Mouse (Mus musculus) brain, embryonic 18.5 days (tissue): ENCODE results near the gene Kdm4b.

Source experiments
- DNase-seq: peaks from one replicate; pipeline ENCODE4 v3.0.0-alpha.2; 2012; ENCODE audit warnings: low read depth, low spot score

The Kdm4b gene

DNA sequence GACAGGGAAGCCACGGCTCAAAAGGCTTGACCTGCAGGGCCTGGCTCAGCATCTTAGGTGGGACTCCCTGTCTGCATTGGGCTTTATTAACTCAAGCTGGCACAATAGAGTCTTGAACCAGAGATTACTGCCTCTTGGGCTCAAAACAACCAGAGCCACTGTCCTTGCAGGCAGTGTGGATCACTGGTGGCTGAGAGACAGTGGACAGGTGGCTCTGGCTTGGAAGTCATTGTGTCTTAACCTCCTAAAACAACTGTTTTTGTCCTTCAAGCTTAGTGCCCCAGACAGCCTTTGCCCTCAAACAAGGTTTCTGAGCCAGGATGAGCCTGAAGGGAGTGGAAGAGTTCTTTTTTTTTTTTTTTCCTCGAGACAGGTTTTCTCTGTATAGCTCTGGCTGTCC is 19.5 kb downstream of the Kdm4b start:
- DNase-seq: no peak

DNA sequence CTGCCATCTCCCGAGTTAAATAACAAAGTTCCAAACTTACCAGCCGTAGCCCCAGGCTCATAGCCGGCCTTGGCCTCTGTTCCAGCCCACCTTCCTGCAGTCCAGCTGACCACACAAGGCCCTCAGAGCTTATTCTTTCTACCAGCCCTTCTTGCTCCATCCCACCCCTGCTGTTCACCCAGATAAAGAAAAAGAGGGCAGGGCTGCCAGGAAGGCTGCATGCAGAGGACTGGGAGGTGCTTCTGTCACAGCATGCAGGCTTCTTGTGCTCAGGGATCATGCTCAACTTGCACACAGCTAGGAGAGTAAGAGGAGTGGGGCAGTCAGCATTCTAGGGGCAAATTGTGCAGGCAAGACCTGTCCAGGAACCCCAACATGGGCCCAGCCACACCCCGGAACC is 22.3 kb downstream of the Kdm4b start:
- DNase-seq: no peak

DNA sequence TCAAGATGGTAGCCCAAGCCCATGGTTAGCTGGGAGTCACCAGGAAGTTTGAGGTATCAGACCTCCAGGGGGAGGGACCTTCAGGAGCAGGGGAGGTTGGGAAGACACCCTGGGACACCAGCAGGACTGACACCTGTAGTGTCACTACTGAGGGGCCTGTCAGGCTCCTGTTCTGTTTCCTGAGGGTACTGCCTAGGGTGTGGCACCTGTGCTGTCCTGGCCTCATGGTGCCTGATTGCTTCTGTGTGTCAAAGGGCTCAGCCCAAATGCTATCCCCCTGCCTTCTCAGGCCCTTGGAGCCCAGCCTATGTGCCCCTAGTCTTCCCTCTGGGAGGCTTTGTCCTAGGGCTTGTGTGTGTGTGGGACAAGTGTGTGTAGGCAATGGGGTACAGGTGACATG is 22.7 kb downstream of the Kdm4b start:
- DNase-seq: no peak

DNA sequence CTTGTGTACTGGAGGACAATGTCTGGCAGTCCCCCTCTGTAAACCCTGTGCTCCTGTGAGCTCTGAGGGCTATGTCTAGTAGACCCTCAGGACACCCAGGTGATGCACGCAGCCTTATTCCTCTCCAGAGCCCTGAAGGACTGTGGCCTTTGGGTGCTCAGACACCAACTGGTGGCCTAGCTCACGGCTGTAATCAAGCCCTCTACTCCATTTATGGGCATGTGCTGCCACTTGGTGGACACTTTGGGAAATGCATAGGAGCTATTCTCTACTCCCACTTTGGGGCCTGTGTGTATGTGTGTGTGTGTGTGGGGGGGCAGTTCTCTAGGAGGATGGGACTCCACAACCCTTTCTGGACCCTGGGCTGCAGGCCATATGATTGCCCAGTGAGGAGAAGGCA is 24.8 kb downstream of the Kdm4b start:
- DNase-seq: no peak

DNA sequence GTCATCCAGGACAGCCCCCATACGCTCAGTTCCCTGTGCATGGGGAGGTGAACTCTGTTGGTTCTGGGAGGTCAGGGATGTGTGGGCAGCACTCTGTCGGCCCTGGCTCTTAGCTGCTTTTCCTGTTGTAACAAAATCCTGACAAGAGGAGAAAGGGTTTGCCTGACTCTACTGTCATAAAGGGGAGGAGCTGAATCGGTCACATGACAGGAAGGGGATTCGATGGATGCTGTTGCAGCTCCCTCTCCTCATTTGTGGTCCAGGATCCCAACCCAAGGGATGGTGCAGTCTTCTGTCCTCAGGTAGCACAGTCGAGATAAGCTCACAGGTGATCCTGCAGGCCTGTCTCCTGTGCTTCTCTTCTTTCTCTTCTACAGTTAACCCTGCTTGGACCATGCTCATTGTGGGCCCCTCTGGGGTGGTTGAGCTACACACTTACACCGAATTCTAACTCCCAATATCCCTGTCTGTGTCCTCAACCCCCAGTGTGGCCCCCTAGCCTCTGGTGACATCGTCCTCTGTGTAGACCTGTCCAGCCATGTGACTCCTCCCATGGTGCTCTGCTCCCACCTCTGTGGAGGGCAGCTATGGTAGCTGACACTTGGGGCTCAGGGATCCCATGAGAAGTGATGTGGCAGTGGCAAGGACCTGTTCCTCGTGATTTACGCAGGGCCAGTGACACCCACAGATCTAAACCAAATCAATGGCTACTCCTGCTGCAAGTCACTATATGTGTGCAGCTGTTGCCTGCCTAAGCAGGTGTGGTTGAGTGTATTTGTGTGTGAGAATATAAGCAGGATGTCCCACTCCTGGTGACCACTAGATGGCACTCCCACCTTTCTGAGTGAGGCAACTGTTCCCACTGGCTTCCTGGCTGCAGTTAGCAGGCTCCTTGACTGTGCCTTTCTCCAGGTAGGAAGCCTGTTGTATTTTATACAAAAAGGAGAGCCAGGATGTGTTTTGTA is 31.3 kb downstream of the Kdm4b start:
- peak; percentile 60 for DNase-seq

DNA sequence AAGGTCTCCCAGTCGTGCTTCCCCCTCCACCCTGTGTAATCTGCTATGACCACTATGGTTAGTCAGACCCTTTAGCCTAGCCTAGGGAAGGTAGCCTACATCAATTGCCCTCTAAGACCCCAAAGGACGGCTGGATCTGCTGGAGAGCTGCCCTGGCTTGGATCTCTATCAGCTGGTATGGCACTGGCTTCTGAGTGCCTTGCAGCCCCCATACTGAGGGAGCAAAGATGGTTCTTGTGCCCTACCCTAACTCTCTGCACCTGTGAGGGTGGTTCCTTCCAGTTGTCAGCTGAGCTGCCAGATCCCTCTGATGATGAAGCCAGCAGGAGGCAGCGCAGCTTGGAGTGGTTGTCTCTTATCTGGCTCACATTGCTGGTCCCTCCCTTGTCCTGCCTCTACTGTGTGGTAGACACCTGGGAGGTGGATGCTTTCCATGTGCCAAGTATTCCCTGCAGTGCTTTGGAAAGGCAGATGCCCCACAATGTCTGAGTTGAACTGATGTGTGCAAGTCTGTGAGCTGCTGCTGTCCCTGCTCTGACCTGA is 33.4 kb downstream of the Kdm4b start:
- no peak for DNase-seq

DNA sequence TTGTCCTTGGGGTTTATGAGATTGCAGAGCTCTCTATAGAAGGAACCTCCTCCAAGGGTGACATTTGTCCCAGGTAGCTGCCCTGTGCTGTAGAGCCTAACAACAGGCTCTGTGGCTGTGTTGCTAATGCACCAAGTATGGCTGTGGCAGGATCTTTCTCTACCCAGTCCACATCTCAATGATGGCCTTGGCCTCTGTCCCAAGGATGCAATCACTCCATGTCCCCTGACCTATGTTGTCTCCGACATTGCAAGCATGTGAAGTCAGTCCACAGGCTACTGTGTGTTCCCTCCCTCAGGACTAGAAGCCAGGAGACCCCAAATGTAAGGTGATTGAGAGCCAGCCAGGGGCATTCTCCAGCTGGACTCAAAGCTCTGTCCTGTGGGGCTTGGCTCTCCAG is 34.0 kb downstream of the Kdm4b start:
- no peak for DNase-seq

DNA sequence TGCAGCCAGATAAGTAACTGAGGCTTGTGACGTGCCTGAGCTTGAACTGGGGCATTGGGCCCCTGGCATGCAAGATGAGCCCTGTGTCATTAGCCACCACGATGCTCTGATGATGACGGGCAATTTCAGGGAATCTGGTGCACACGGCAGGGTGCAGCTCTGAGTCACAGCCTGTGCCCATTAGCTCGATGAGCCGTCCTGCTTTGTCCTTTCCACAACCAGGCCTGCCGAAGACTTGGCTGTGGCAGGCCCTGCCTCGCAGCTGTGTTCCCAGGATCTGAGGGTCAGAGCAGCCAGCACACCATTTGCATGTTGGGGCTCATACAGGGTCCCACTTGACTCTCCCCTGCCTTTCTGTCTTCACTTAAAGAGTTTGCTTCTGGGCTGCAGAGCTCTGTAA is 34.6 kb downstream of the Kdm4b start:
- DNase-seq: no peak

DNA sequence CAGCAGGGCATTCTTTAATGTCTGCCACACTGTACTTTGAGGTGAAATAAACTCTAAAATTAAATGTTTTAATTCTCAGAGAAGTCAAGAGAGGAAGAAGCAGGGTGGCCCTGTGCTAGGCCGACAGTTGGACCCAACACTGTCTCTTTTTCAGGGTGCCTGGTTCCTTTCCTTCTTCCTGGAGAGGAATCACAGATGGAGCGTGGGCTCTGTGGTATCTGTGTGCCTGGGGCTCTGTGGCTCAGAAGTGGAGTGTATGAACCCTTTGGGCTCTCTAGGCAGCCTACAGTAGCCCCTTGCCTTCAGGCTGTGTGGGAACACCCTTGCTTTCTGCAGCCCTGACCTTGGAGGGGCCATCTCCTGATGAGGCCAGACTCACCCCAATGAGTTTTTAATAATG is 35.7 kb downstream of the Kdm4b start:
- DNase-seq: no peak

DNA sequence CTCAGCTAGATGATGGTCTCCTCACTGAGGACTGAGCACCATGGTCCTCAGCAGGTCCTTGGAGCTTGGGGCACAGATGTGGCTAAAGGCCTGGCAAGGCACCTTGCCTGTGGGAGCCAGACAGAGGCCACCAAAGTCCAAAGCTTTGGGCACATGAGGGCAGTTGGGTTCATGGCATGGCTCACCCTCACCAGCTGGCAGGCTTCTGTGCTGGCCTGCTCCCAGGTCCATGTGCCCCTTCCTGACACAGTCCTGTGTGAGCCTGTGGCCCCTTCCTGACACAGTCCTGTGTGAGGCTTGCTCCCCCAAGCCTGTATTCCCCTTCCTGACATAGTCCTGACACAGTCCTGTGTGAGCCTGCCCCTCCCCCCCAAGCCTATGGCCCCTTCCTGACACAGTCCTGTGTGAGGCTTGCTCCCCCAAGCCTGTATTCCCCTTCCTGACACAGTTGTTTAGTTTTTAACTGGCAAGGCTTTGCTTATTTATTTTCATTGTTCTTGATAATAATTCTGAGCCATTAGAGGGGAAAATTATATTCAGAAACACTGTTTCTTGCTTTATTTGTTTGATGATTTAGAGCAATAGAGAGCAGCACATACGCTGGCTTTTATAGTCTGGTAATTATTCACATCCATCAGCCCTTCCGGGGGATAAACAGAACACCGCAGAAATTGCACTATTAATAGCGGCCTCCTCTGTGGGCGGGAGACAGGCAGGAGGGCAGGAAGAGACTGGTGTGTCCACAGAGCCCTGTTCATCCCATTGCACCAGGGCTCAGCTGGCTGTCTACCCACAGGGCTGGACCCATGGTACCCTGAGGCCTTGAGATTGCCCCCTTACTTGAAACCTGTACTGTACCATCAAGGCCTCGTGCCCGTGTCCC is 40.2 kb downstream of the Kdm4b start:
- DNase-seq: no peak

DNA sequence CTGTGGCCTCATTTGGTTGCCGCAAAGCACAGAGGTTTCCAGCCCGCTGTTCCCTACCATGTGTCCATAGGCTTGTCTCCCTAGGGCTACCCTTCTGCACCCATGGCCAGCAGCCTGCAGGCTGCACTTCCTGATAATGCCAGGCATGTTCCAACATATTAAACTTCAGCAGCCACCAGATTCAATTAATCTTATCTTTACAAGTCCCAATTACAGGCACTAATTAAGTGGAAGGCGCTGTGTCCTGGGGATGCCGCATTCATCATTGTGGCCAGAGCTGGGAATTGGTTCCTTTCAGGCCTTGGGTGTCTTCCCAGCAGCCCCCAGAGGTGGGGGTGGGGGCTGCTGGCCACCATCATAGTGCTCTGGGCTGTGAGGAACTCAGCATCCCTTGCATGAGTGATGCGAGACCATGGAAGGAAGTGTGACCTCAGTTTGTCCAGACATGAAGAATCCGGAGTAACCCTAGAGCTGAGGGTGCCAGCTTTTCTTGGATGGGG is 42.5 kb downstream of the Kdm4b start:
- no peak for DNase-seq

DNA sequence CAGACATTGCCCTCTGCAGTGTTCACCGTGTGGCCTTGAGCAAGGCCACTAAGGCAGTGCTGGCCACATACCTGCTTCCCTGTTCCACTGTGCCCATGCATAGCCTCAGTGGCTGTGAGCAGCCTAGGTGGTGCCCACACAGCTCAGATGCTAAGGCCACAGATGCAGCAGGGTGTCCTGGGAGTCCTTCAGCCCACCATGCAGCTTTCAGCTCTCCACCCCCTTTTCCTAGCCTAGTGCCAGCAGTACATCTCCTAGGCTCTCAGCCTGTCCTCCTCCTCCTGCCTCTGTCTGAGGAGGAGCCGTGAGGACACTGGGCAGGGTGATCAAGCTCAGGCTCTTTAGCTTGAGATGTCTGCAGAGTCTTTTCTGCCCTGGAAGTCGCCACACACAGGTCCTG is 44.2 kb downstream of the Kdm4b start:
- DNase-seq: no peak

DNA sequence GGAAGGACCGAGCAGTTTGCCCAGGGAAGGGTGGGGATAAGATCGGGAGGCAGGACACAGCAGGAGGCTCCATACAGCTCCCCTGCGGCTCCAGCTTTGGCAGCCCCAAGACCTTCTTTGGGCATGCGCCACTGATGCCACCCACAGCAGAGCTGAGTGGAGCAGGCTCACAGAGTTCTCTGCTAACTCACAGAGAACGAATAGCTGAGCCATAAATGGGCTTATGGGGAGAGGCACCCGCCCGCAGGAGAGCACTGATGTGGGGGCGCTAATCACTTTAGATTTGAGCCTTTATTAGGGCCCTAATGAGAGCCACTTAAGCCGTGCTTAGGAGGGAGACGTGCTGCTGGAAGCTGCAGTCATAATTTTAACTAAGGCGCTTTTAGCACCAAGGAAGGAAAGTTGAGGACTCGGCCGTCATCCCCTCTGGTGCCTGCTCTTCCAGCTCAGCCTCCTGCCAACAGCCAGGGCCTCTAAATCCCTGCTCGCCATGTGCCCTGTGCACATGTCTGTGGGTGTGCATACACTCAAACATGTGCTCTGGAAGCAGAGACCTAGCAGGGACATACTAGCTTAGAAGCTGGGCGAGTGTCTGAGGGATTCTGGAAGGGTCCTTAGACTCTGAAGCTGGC is 45.3 kb downstream of the Kdm4b start:
- DNase-seq: no peak

DNA sequence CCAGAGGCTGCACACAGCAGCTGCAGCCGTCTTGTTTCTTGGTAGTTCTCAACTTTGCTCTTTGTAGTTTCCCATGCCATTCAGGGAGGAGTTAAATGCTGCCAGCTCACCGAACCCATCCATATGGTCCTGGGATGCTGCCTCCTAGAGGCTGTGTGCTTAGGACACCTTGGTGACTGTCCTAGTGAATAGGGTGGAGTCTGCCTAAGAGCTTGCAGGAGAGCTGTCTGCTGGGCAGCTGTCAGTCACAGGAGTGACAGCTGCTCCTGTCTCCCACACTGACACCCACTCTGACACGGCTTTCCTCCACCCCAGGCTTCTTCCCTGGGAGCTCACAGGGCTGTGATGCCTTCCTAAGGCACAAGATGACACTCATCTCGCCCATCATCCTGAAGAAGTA is 46.2 kb downstream of the Kdm4b start:
- DNase-seq: no peak

DNA sequence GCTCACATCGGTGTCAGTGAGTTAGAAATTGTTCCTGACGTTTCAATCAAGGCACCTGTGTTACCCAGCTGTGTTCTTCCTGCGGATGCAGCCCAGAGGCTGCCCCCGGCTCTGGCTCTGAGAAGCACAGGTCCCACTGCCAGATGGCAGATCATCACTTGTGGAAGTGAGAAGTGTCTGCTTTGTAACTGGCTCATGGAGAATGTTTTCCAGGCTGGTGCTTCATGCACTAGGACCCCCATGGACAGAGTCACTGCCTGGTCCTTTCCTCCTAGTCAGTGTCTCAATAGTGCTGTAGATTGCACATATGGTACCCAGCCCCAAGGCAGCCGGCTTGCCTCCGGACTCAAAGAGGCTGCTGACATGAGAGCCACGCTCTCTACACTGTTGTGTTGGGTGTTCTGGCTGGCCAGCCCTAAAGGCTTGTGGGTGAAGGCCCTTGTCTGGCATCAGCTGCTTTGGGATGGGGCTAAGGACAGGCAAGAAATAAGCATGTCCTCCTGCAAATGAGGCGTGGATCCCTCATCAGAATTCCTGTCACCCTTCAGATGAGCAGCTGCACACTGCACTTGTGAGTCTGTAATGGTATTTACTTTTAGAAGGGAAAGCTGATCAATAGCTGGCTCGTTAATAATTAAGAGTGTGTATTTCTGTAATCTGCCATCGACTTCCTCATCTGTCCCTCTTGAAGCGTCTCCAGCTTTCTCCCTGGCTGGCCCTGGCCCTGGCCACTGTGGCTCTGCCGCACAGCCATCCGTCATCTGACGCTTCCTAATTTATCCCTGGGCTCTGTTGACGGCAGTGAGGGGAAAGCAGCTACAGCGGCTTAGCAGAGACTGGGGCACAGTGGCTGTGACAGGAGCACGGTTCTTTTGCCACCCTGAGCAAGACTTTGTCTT is 47.5 kb downstream of the Kdm4b start:
- no peak for DNase-seq

DNA sequence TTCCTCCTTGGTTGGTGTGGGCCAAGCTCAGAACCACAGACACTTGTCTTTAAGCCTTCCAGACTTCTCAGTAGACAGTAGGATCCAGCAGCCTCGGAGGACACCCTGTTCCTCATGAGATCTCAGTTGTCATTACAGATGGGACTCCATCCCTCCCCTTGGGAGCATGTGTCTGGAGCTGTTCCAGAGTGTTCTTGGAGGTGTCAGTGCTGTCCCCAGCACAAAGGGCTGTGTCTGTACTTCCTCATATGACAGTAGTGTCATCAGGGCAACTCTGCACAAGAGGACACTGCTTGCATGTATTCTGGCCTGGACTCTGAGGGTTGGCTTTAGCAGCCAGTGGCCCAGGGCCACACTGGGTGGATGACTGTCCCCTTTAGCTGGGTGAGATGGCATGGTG is 49.0 kb downstream of the Kdm4b start:
- DNase-seq: no peak

DNA sequence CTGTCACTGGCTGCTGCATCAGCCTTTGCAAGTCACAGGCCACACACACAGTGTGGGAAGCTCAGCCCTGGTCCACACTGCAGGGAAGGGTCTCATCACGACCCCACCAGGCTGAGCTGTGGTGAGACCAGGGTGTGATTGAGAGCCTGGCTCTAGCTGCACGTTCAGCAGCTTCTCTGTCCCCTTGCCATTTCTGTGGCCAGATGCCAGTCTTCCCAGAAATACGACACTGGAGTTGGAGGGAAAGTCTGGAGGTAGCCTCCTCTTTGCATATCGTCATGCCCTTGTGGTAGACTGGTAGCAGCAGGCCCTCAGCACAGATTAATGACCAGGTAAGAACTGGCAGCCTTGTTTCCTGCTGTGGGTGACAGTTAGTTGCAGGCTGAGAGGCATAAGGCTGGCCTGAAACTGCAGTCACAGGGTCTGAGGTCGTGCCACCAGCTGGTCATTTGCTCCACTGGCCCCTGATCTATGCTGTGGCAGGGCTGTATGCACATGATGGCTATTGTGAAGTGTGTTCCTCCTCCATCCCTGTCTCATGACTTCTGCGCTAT is 53.5 kb downstream of the Kdm4b start:
- DNase-seq: no peak

DNA sequence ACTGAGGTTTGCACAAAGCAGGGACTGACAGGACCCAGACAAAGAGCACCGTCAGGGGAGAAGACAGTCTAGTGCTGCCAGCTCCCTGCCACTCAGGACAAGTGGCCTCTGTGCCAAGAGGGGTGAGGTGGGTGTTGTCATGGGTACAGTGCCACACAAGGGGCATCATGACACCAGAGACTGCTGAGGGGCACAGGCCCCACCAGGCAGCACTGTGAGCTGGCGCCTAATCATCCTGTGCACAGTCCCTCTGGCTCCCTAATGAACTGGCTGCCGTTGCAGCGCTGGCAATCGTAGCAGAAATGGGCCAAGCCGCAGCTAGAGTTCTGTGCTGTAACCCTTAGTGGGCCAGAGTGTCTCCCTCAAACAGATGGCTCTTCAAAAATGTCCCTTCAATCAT is 54.4 kb downstream of the Kdm4b start:
- DNase-seq: peak; percentile 18

DNA sequence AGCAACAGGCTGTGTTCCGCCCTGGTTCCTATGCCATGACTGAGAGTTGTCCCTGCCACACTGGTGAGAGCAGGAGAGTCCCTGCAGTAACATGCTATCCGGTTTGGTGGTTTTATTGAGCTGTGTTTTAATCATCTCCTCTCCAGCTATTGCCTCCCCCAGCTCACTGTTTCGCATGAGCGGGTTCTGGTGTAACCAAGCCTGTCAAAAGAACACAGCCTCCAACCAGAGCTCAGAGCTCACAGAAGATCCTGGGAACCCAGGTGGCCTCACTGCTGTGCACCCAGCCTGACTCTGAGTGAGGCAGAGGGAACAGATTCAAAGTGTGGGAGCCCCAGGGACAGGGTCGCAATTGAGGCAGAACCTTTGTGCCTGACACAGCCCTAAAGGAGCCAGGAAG is 55.3 kb downstream of the Kdm4b start:
- DNase-seq: no peak

DNA sequence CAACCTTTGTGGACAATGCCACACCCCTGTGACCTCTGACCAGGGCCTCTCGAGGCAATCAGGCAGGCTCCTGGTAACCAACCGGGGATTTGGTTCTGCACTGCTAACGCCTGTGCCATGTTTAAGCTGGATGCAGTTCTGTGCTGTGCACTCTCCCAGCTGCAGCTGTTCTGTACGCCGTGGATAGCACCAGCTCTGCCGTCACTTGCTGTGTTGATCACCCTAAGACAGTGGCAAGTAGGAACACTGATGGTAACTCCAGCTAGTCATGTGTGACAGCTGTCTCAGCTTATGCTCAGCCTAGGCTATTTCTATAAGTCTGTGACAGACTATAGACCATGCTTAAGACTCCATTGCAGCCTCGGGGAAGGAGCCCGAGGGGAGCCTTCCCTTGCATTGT is 57.1 kb downstream of the Kdm4b start:
- DNase-seq: no peak
